Mouse (Mus musculus): ENCODE results near the gene Gm20820.
"Not testable (repeated sequence)": the region's sequence is repeated elsewhere in the genome, so short reads cannot be mapped to it uniquely, and the experiment has no call there.

The Gm20820 gene

GRCm38 (mm10) chrY:86061472-86061871 is at the start of gene Gm20820:
Gm20820 (plus strand) TSS chrY:86061772.
- DNase-seq, result not testable (repeated sequence)

All from cerebellum, adult 18-20 months (tissue).